27 mouse cellular contexts compared by ENCODE assay signal in the genomic region with DNA sequence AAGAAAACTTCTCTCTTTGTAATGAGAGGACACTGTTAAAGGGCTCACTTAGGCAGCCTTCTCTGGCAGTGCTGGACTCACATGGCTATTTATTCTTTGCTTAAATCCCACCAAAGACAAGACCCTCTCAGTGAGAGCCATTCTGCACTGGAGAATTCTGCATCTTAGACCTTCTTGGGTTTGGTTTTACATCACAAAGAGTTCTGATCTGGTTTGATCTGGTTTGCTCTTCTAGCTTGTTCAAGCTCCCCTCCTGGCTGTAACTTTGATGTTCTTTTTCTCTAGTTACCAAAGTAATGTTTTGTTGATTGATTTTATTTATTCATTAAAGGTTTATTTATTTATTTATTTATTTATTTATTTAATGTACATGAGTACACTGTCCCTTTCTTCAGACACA. TPM values are rescaled to one million over a fixed set of nuclear protein-coding genes. Genes with fewer than 3 reads are reported as not detected.
DNase-seq lines count a peak whose midpoint lies in the region; ATAC-seq and TF ChIP-seq lines count a peak whose summit lies in the region.
"Had no signal": no experiment of that assay in that cellular context is flagged by ENCODE, and none has a peak within 500 bp of the region (broad histone marks: within the 10 kb centered on the region; RNA-seq: fewer than 3 reads in every experiment).

No protein-coding gene starts in this region.

- peak overlapping the region; percentile 70 for H3K4me2 ChIP-seq in myocyte (ENCODE audit: low read depth)
- H3K4me2 ChIP-seq in midbrain, embryonic 11.5 days = no peak overlapping the region
- H3K4me2 ChIP-seq: embryonic facial prominence, embryonic 12.5 days; forebrain, embryonic 12.5 days had no signal

- H3K79me2 ChIP-seq in myocyte (ENCODE audit: control insufficient read depth, insufficient read depth) = no peaks in the 10 kb centered on the region

- no peak overlapping the region for H3K4me3 ChIP-seq in gastrocnemius, adult 2 months
- no peak overlapping the region for H3K4me3 ChIP-seq in embryonic fibroblast, embryonic 13.5 days (ENCODE audit: insufficient read depth, low read length)
- no peak overlapping the region for H3K4me3 ChIP-seq in myocyte
- no peak overlapping the region for H3K4me3 ChIP-seq in midbrain, embryonic 11.5 days (ENCODE audit: low read depth, low read length)
- H3K4me3 ChIP-seq: embryonic facial prominence, embryonic 10.5 days; embryonic facial prominence, embryonic 12.5 days; erythroblast, embryonic 14.5 days; forebrain, embryonic 10.5 days; forebrain, embryonic 12.5 days had no signal

- H3K4me1 ChIP-seq in embryonic fibroblast, embryonic 13.5 days (ENCODE audit: control insufficient read depth, insufficient read depth, low read length) = peaks cover 11% of the 10 kb centered on the region
- H3K4me1 ChIP-seq in midbrain, embryonic 11.5 days (ENCODE audit: control insufficient read depth, insufficient read depth, low read length) = no peaks in the 10 kb centered on the region
- H3K4me1 ChIP-seq: embryonic facial prominence, embryonic 10.5 days; embryonic facial prominence, embryonic 12.5 days; forebrain, embryonic 10.5 days; forebrain, embryonic 12.5 days had no signal

- no peaks in the 10 kb centered on the region for H3K9me3 ChIP-seq in midbrain, embryonic 11.5 days (ENCODE audit: control insufficient read depth, low read length)
- H3K9me3 ChIP-seq: embryonic facial prominence, embryonic 12.5 days; forebrain, embryonic 10.5 days; forebrain, embryonic 12.5 days; G1E had no signal

- TF ChIP-seq POLR2A in embryonic fibroblast, embryonic 13.5 days (IDR thresholded peaks at IDR 0.05; ENCODE audit: low read depth, low read length) = no peak
- TF ChIP-seq POLR2A in myocyte (IDR thresholded peaks at IDR 0.05; ENCODE audit: insufficient read length, low read depth) = no peak

- intact Hi-C loops in gastrocnemius, adult 2 months (cut with DNase I) = no loop called here
- intact Hi-C loops in left cerebral cortex, postnatal 4 days (cut with DNase I) = no loop called here

- H3K36me3 ChIP-seq in myocyte (ENCODE audit: control insufficient read depth, insufficient read depth) = no peaks in the 10 kb centered on the region
- H3K36me3 ChIP-seq in midbrain, embryonic 11.5 days (ENCODE audit: control insufficient read depth, insufficient read depth, low read length) = no peaks in the 10 kb centered on the region
- H3K36me3 ChIP-seq: embryonic facial prominence, embryonic 10.5 days; embryonic facial prominence, embryonic 12.5 days; forebrain, embryonic 10.5 days; forebrain, embryonic 12.5 days; G1E had no signal

- no peak overlapping the region for H3K9ac ChIP-seq in midbrain, embryonic 11.5 days (ENCODE audit: low read length)
- H3K9ac ChIP-seq: embryonic facial prominence, embryonic 12.5 days; forebrain, embryonic 12.5 days had no signal

- no peak for DNase-seq in gastrocnemius, adult 2 months
- no peak for DNase-seq in gastrocnemius, postnatal 25 days
- peak; percentile 60 for DNase-seq in R1 (ENCODE audit: low read depth, low spot score)
- DNase-seq in lung, postnatal 4 days = no peak
- no peak for DNase-seq in left cerebral cortex, postnatal 4 days
- DNase-seq in midbrain, embryonic 11.5 days (ENCODE audit: low spot score, missing footprints) = no peak
- DNase-seq: adrenal gland, adult 8-10 months; B cell, adult 2 months; cerebellum, adult 11-12 months; cerebellum, adult 2 months; cerebellum, adult 9-10 months; cerebellum, postnatal 10 days; cerebellum, postnatal 25 days had no signal

- H3ac ChIP-seq in myocyte (ENCODE audit: control insufficient read depth, insufficient read length) = no peak overlapping the region

- peak overlapping the region; percentile 78 for H3K27ac ChIP-seq in gastrocnemius, adult 2 months
- H3K27ac ChIP-seq in embryonic fibroblast, embryonic 13.5 days (ENCODE audit: insufficient read depth, low read length) = peak overlapping the region; percentile 98
- H3K27ac ChIP-seq in midbrain, embryonic 11.5 days (ENCODE audit: low read depth, low read length) = no peak overlapping the region
- H3K27ac ChIP-seq: embryonic facial prominence, embryonic 10.5 days; embryonic facial prominence, embryonic 12.5 days; forebrain, embryonic 10.5 days; forebrain, embryonic 12.5 days had no signal

- no peak for ATAC-seq in midbrain, embryonic 11.5 days (ENCODE audit: low FRiP score)
- ATAC-seq: activated CD4-positive, CD25-positive, alpha-beta regulatory T cell, adult 4 months; CD4-positive, CD25-positive, alpha-beta regulatory T cell, adult 4 months; forebrain, embryonic 14.5 days; forebrain, embryonic 16.5 days; Patski had no signal

- no peak for TF ChIP-seq CTCF in gastrocnemius, adult 2 months (IDR thresholded peaks at IDR 0.05)
- no peak for TF ChIP-seq CTCF in embryonic fibroblast, embryonic 13.5 days (IDR thresholded peaks at IDR 0.05; ENCODE audit: borderline replicate concordance, insufficient read depth, low read length)

- no peaks in the 10 kb centered on the region for H3K27me3 ChIP-seq in myocyte (ENCODE audit: control insufficient read depth, insufficient read depth, insufficient read length)
- H3K27me3 ChIP-seq in midbrain, embryonic 11.5 days (ENCODE audit: control insufficient read depth, insufficient read depth, low read length) = no peaks in the 10 kb centered on the region
- H3K27me3 ChIP-seq: CH12.LX; embryonic facial prominence, embryonic 12.5 days; forebrain, embryonic 12.5 days; Patski had no signal

TF ChIP-seq in myocyte, 11 proteins besides CTCF, POLR2A, EP300 and RAD21:
- TF ChIP-seq POLR2AphosphoS2 (IDR thresholded peaks at IDR 0.05; ENCODE audit: insufficient read length, low read depth) = no peak
- no peak for TF ChIP-seq USF1 (IDR thresholded peaks at IDR 0.05; ENCODE audit: low read depth)
- no peak for TF ChIP-seq MYOD1 (IDR thresholded peaks at IDR 0.05; ENCODE audit: control insufficient read depth in 1 of 3, insufficient read length in 2 of 3, low read depth in 2 of 3)
- no peak for TF ChIP-seq MYOG (IDR thresholded peaks at IDR 0.05; ENCODE audit: control insufficient read depth in 1 of 3, insufficient read depth in 1 of 3, insufficient read length in 2 of 3, low read depth in 2 of 3)
- no peak for TF ChIP-seq E2F4 (IDR thresholded peaks at IDR 0.05; ENCODE audit: insufficient read depth)
- no peak for TF ChIP-seq MAX (IDR thresholded peaks at IDR 0.05; ENCODE audit: low read depth)
- TF ChIP-seq REST (IDR thresholded peaks at IDR 0.05; ENCODE audit: insufficient read depth, insufficient read length) = no peak
- no peak for TF ChIP-seq TCF12 (IDR thresholded peaks at IDR 0.05; ENCODE audit: insufficient read depth, poor library complexity, severe bottlenecking)
- TF ChIP-seq SRF (IDR thresholded peaks at IDR 0.05; ENCODE audit: control insufficient read depth, insufficient read length, low read depth) = no peak
- TF ChIP-seq CEBPB (IDR thresholded peaks at IDR 0.05; ENCODE audit: insufficient read depth, poor library complexity, severe bottlenecking) = no peak
- no peak for TF ChIP-seq TCF3 (IDR thresholded peaks at IDR 0.05; ENCODE audit: insufficient read length, low read depth)

RNA-seq across cellular contexts. Expression of gene Pde8a, which starts 30.2 kb away (rescaled TPM):
- total RNA-seq in gastrocnemius, adult 2 months (2021) = 10 to 100 TPM in 1 of 2 experiments, 1 to 10 TPM in 1; 7.2 to 16.5 TPM
- 1 to 10 TPM; 5.2 to 8.3 TPM for total RNA-seq in gastrocnemius, postnatal 25 days (2021)
- polyA plus RNA-seq in embryonic fibroblast, embryonic 13.5 days (2011; ENCODE audit: insufficient read length, low read depth, missing spikeins) = 20.8 and 30.6 TPM in 2 replicates
- polyA plus RNA-seq in myocyte (2012; fragmentation: generic; extraction: Trizol) = 3.5 TPM
- total RNA-seq in left cerebral cortex, postnatal 4 days (2021) = 1 to 10 TPM; 2.4 to 4.5 TPM
- 2.9 and 3.0 TPM in 2 replicates for polyA plus RNA-seq in midbrain, embryonic 11.5 days (2014; fragmentation: Nextera tagmentation; extraction: Ambion mirVana)
- polyA plus RNA-seq: erythroblast, embryonic 14.5 days; G1E had no signal
